Mouse (Mus musculus) embryonic fibroblast, embryonic 13.5 days (primary cell): ENCODE measurements around the gene Creb1.

Experiments
- CTCF ChIP-seq: IDR thresholded peaks from 2 replicates; pipeline ENCODE4 v1.5.1; 2011; ENCODE audit warnings: mild to moderate bottlenecking, control low read depth, low read length, moderate library complexity, borderline replicate concordance; ENCODE audit not compliant: insufficient read depth
- POLR2A ChIP-seq: IDR thresholded peaks from 2 replicates; pipeline ENCODE4 v1.6.1; 2011; ENCODE audit warnings: low read depth, mild to moderate bottlenecking, control low read depth, low read length, moderate library complexity

GRCm38 (mm10) chr1:64614311-64614710 is 81.9 kb downstream of the Creb1 start:
- TF ChIP-seq CTCF, result no peak
- no peak for TF ChIP-seq POLR2A
